Mouse (Mus musculus) erythroblast, embryonic 14.5 days (primary cell): Measurements from ENCODE around the gene Olfr1500.
"Not testable (repeated sequence)": the region's sequence is repeated elsewhere in the genome, so short reads cannot be mapped to it uniquely, and the experiment has no call there.

Source experiments
- GATA1 ChIP-seq: IDR thresholded peaks from 2 replicates; pipeline ENCODE4 v1.6.1; 2012; ENCODE audit warnings: low read length, inconsistent platforms, mixed read lengths
- TAL1 ChIP-seq: IDR thresholded peaks from 3 replicates; pipeline ENCODE4 v1.6.1; 2012; ENCODE audit warnings: low read length, inconsistent platforms, mixed read lengths

- not testable (repeated sequence) for TF ChIP-seq GATA1, TAL1
Measured at GRCm38 (mm10) chr19:13850592-13850991, 20.3 kb upstream of the Olfr1500 start, which contains the start of gene Olfr1501.
